Mouse (Mus musculus) liver, adult 2 months (tissue): Measurements from ENCODE around the gene Gm28305. TPM values are rescaled to one million over a fixed set of nuclear protein-coding genes. Genes with fewer than 3 reads are reported as not detected.

Source experiments
- DNase-seq: peaks from one replicate; pipeline ENCODE4 v3.0.0-alpha.2; 2011; ENCODE audit warnings: low read depth, low spot score; ENCODE audit errors: extremely low read depth
- H3K27ac ChIP-seq: fragments of 200-500 bp; replicated peaks from 2 replicates; pipeline ENCODE4 v1.5.1; 2012; ENCODE audit warnings: low read depth, mild to moderate bottlenecking, control low read depth, inconsistent platforms, low read length; ENCODE audit not compliant: insufficient read depth
- H3K27me3 ChIP-seq: fragments of 200-500 bp; 2 replicates; pipeline ENCODE4 v1.6.1; 2012; ENCODE audit warnings: mild to moderate bottlenecking, moderate library complexity, low read length, inconsistent platforms; ENCODE audit not compliant: control insufficient read depth, insufficient read depth
- H3K36me3 ChIP-seq: fragments of 200-500 bp; 2 replicates; pipeline ENCODE4 v1.6.1; 2012; ENCODE audit warnings: low read length, inconsistent platforms; ENCODE audit not compliant: control insufficient read depth, insufficient read depth
- H3K4me1 ChIP-seq: fragments of 200-500 bp; 2 replicates; pipeline ENCODE4 v1.6.1; 2011; ENCODE audit warnings: low read length; ENCODE audit not compliant: control insufficient read depth, insufficient read depth
- H3K4me3 ChIP-seq: fragments of 200-500 bp; 2 replicates; pipeline ENCODE4 v1.5.1; 2011; ENCODE audit warnings: low read depth, mild to moderate bottlenecking, control low read depth, low read length, moderate library complexity; ENCODE audit not compliant: insufficient read depth
- H3K79me2 ChIP-seq: fragments of 200-500 bp; 2 replicates; pipeline ENCODE4 v1.6.1; 2012; ENCODE audit warnings: inconsistent platforms, mild to moderate bottlenecking, low read length, moderate library complexity; ENCODE audit not compliant: control insufficient read depth, insufficient read depth
- H3K9ac ChIP-seq: fragments of 200-500 bp; 2 replicates; pipeline ENCODE4 v1.6.1; 2012; ENCODE audit warnings: low read depth, mild to moderate bottlenecking, control low read depth, inconsistent platforms, low read length
- CTCF ChIP-seq: fragments of 200-500 bp; IDR thresholded peaks from 2 replicates; pipeline ENCODE4 v1.5.1; 2011; ENCODE audit warnings: low read depth, low read length, control low read depth
- POLR2A ChIP-seq: fragments of 200-500 bp; IDR thresholded peaks from 2 replicates; pipeline ENCODE4 v1.6.1; 2011; ENCODE audit warnings: low read length, control low read depth; ENCODE audit not compliant: insufficient read depth; ENCODE audit errors: extremely low read depth
- WGBS: fragments of 180-500 bp; shearing (Covaris S2); methylation state at CpG from one replicate; pipeline ENCODE4 v1.1.7; 2018; 5-methylcytosine and 5-hydroxymethylcytosine counted together
- polyA plus RNA-seq: library from polyadenylated mRNA; depleted of rRNA; stranded (reverse); fragments of >200 nt; gene quantifications from 2 replicates; pipeline ENCODE4 v1.2.3, GENCODE M21; 2012
- total RNA-seq: library from RNA; depleted of rRNA; stranded (reverse); fragments of >200 nt; gene quantifications from 2 replicates; pipeline ENCODE4 v1.2.3, GENCODE M21; 2014

The Gm28305 gene
- total and polyA plus RNA-seq, 2 experiments, result not detected

DNA sequence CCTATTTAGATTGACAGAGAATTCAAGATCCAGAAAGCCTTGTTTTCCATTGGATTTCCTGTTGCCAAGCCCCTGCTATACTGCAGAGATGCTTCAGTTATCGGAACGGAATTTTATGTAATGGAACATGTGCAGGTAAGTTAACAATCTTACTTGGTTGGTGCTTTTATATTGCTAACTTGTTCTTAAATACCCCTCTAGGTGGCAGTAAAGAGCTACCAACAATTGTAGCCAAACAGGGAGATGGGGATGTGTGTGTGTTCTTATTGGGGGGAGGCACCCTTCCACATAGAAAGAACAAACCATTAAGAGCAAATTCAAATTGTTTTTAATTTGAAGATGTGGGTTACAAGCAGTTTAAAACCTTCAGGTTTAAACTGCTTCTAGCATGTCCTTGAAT is 35.3 kb downstream of the Gm28305 start:
- peaks cover 62% of the 10 kb centered on the region for H3K36me3 ChIP-seq
- H3K4me3 ChIP-seq, result no peak overlapping the region
- TF ChIP-seq CTCF (peak; percentile 38; the same call in 1 of the 2 replicates), POLR2A (no peak)
- 81% methylated on average over 2 of the region's 2 CpGs for WGBS
- peaks cover 5% of the 10 kb centered on the region; the same call in 1 of the 2 replicates for H3K79me2 ChIP-seq
- peak; percentile 58 for DNase-seq
- H3K9ac ChIP-seq, result no peak overlapping the region
- no peak overlapping the region for H3K27ac ChIP-seq
- no peaks in the 10 kb centered on the region for H3K27me3 ChIP-seq
- peaks cover 14% of the 10 kb centered on the region for H3K4me1 ChIP-seq

DNA sequence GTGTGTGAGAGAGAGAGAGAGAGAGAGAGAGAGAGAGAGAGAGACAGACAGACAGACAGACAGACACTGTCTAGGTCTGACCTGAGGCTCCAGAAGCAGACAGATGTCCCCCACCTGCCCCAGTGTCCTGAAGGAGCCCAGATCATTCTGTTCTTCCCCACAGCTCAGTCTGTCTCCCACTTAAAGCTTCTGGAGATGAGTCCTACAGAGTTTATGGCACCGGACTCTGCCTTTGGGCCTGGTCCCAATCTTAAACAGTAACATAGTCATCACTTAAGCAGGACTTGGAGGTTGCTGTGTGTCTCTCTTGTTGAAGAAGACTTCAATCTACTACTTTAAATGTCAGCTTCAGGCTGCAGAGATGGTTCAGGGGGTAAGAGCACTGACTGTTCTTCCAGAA is 38.3 kb downstream of the Gm28305 start:
- Histone ChIP-seq H3K4me3 (no peak overlapping the region), H3K27ac (no peak overlapping the region), H3K27me3 (no peaks in the 10 kb centered on the region), H3K4me1 (peaks cover 5% of the 10 kb centered on the region; the same call in 1 of the 2 replicates), H3K9ac (no peak overlapping the region), H3K79me2 (no peaks in the 10 kb centered on the region; the same call in 1 of the 2 replicates), H3K36me3 (peaks cover 79% of the 10 kb centered on the region)
- WGBS, result 93% methylated on average over 1 of the region's 1 CpGs
- no peak for DNase-seq
- TF ChIP-seq POLR2A (no peak), CTCF (no peak)

DNA sequence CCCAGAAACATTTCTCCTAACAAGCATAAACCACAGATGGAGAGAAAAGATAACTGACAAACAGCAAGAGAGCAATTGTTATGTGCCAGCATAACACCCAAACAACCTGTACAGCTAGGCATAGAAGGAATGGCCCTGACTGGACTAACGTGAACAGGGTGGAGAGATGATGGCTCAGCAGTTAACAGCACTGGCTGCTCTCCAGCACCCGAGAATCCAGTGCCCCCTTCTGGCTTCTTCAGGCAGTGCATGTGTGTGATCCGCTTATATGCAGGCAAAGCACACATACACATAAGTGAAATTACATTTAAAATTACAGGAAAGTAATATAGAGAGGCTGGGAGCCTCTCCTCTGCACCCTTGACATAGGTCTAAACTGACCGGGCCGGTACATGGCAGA is 38.9 kb downstream of the Gm28305 start:
- H3K79me2 ChIP-seq, result no peaks in the 10 kb centered on the region; the same call in 1 of the 2 replicates
- no peaks in the 10 kb centered on the region for H3K27me3 ChIP-seq
- peaks cover 82% of the 10 kb centered on the region for H3K36me3 ChIP-seq
- no peak overlapping the region for H3K27ac ChIP-seq
- peak; percentile 58 for DNase-seq
- no peak overlapping the region for H3K9ac ChIP-seq
- 54% methylated on average over 5 of the region's 5 CpGs for WGBS
- H3K4me1 ChIP-seq, result peaks cover 3% of the 10 kb centered on the region; the same call in 1 of the 2 replicates
- no peak overlapping the region for H3K4me3 ChIP-seq
- peak; percentile 80 for TF ChIP-seq CTCF
- TF ChIP-seq POLR2A, result no peak

DNA sequence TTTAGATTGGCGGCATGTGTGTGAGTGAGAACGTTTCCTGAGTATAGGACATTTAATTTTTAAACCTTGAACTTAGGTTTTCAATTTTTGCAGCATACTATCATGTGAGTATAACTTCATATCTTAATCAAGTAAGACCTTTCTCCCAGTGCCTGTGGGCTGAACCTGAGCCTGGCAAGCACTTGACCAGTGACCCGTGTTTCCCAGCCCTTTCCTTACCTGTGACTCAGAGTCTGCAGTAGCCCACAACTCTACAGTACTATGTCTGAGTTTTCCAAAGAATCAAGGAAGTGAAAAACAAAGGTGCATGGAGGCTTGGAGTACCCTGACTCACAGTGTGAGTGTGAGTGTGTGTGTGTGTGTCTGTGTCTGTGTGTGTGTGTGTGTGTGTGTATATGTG is 39.6 kb downstream of the Gm28305 start:
- H3K36me3 ChIP-seq, result peaks cover 82% of the 10 kb centered on the region
- H3K27me3 ChIP-seq, result no peaks in the 10 kb centered on the region
- no peak for TF ChIP-seq CTCF
- WGBS, result 71% methylated on average over 3 of the region's 3 CpGs
- H3K79me2 ChIP-seq, result no peaks in the 10 kb centered on the region; the same call in 1 of the 2 replicates
- no peak overlapping the region for H3K27ac ChIP-seq
- no peak overlapping the region for H3K4me3 ChIP-seq
- no peak overlapping the region for H3K9ac ChIP-seq
- H3K4me1 ChIP-seq, result no peaks in the 10 kb centered on the region
- no peak for DNase-seq

GRCm38 (mm10) chr9:104085730-104086429 is 45.4 kb downstream of the Gm28305 start:
- peaks cover 85% of the 10 kb centered on the region for H3K36me3 ChIP-seq
- no peak for DNase-seq
- H3K79me2 ChIP-seq, result no peaks in the 10 kb centered on the region; the same call in 1 of the 2 replicates
- TF ChIP-seq POLR2A (no peak), CTCF (no peak)
- no peaks in the 10 kb centered on the region for H3K27me3 ChIP-seq
- no peak overlapping the region for H3K4me3 ChIP-seq
- WGBS, result 67% methylated on average over 4 of the region's 4 CpGs
- H3K9ac ChIP-seq, result no peak overlapping the region
- H3K27ac ChIP-seq, result no peak overlapping the region
- H3K4me1 ChIP-seq, result 0 out of 2 replicates have a peak, but pooled peaks cover 2% of the 10 kb centered on the region

- TF ChIP-seq CTCF (no peak), POLR2A (no peak)
- no peak for DNase-seq
- Histone ChIP-seq H3K27me3 (no peaks in the 10 kb centered on the region), H3K36me3 (peaks cover 83% of the 10 kb centered on the region), H3K4me1 (0 out of 2 replicates have a peak, but pooled peaks cover 2% of the 10 kb centered on the region), H3K27ac (peak overlapping the region; percentile 47), H3K79me2 (no peaks in the 10 kb centered on the region), H3K4me3 (no peak overlapping the region), H3K9ac (no peak overlapping the region)
- WGBS, result 57% methylated on average over 8 of the region's 8 CpGs
These were observed 48.1 kb downstream of the Gm28305 start for GRCm38 (mm10) chr9:104088555-104088954.
